Mouse (Mus musculus) liver, embryonic 11.5 days (tissue): ENCODE data around the gene Pde2a. TPM values are rescaled to one million over a fixed set of nuclear protein-coding genes. Genes with fewer than 3 reads are reported as not detected.

Experiments used
- ATAC-seq: fragments of 200-750 bp; cut with Nextera tagmentation; replicated peaks from 2 replicates; pipeline ENCODE4 v1.8.0; 2017; ENCODE audit warnings: moderate number of reproducible peaks, mild to moderate bottlenecking, moderate TSS enrichment, moderate library complexity; ENCODE audit not compliant: low FRiP score
- DNase-seq: peaks from one replicate; pipeline ENCODE4 v3.0.0-alpha.2; 2017; ENCODE audit warnings: low spot score
- H3K27ac ChIP-seq: fragments of 300-500 bp; sonication (generic); 2 replicates; pipeline ENCODE4 v1.5.1; 2014; ENCODE audit warnings: mild to moderate bottlenecking, low read depth, low read length, control low read depth
- H3K27me3 ChIP-seq: fragments of 300-500 bp; sonication (generic); replicated peaks from 2 replicates; pipeline ENCODE4 v1.6.1; 2014; ENCODE audit warnings: low read length, mixed read lengths; ENCODE audit not compliant: control insufficient read depth, insufficient read depth
- H3K36me3 ChIP-seq: fragments of 300-500 bp; sonication (generic); 2 replicates; pipeline ENCODE4 v1.6.1; 2014; ENCODE audit warnings: mild to moderate bottlenecking, low read length, moderate library complexity, mixed read lengths; ENCODE audit not compliant: control insufficient read depth, insufficient read depth
- H3K4me1 ChIP-seq: fragments of 300-500 bp; sonication (generic); replicated peaks from 2 replicates; pipeline ENCODE4 v1.6.1; 2014; ENCODE audit warnings: low read length, mixed read lengths; ENCODE audit not compliant: control insufficient read depth, insufficient read depth
- H3K4me2 ChIP-seq: fragments of 300-500 bp; sonication (generic); 2 replicates; pipeline ENCODE4 v1.6.1; 2014; ENCODE audit warnings: mild to moderate bottlenecking, control low read depth, moderate library complexity
- H3K4me3 ChIP-seq: fragments of 300-500 bp; sonication (generic); 2 replicates; pipeline ENCODE4 v1.5.1; 2014; ENCODE audit warnings: low read depth, low read length, control low read depth
- H3K9ac ChIP-seq: fragments of 300-500 bp; sonication (generic); 2 replicates; pipeline ENCODE4 v1.6.1; 2014; ENCODE audit warnings: low read depth, low read length, control low read depth
- H3K9me3 ChIP-seq: fragments of 300-500 bp; sonication (generic); 2 replicates; pipeline ENCODE4 v1.6.1; 2016; ENCODE audit warnings: low read length, inconsistent platforms, mixed read lengths; ENCODE audit not compliant: control insufficient read depth
- WGBS: fragments of 180-500 bp; shearing (Covaris S2); extraction: QIAGEN DNeasy Blood & Tissue Kit; methylation state at CpG from one replicate; pipeline ENCODE4 v1.1.7; 2014; 5-methylcytosine and 5-hydroxymethylcytosine counted together
- polyA plus RNA-seq: library from polyadenylated mRNA; unstranded; fragments of >200 nt; fragmentation: Nextera tagmentation; extraction: Ambion mirVana; gene quantifications from 2 replicates; pipeline ENCODE4 v1.2.1, GENCODE M21; 2014

Pde2a gene
- polyA plus RNA-seq, 1 experiment from 2014 or later, result 14.4 TPM

DNA sequence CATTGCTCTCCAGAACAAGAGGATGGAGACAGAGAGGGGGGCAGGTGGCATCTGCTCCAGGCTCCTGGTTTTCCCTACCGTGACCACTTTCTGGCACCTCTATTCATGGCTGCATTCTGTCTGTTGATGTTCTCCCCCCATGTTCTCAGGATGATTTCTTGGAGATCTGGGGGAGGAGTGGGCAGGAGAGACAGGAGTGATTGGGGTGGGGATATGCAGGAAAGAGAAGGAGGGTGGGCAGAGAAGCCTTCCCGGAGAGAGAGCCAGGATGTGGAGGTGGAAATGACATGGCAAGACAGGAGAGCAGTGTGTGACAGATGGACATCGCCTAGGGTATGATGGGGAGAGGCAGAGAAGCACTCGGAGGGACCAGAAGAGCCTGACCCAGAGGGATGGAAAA lies 55.0 kb downstream of the Pde2a start:
- Histone ChIP-seq H3K27me3 (no peaks in the 10 kb centered on the region), H3K9ac (no peak overlapping the region), H3K36me3 (no peaks in the 10 kb centered on the region), H3K4me3 (no peak overlapping the region), H3K27ac (no peak overlapping the region), H3K4me2 (no peak overlapping the region), H3K4me1 (no peaks in the 10 kb centered on the region), H3K9me3 (no peaks in the 10 kb centered on the region)
- DNase-seq (no peak), ATAC-seq (no peak)
- WGBS, result 68% methylated on average over 4 of the region's 4 CpGs

DNA sequence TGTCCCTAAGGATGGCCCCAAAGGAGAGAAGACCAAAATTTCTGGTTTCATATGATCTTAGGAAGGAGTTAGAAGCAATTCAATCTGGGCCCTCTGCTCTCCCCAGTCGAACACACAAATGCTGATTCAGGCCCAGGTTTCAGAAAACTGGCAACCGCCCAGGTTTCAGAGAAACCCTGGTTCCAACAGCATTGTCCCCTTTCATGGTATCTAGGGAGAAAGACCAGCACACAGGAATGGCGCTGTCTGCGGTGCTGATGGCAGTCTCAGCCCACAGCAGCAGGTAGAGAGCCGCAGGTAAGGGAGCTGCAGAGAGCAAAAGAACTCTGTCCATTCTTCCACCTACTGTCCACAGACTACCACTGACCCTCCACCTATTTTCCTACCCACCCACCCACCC lies 55.7 kb downstream of the Pde2a start:
- Histone ChIP-seq H3K9me3 (no peaks in the 10 kb centered on the region), H3K9ac (no peak overlapping the region), H3K4me1 (no peaks in the 10 kb centered on the region), H3K27me3 (no peaks in the 10 kb centered on the region), H3K4me2 (no peak overlapping the region), H3K27ac (no peak overlapping the region), H3K4me3 (no peak overlapping the region), H3K36me3 (no peaks in the 10 kb centered on the region)
- 41% methylated on average over 5 of the region's 5 CpGs for WGBS
- no peak for ATAC-seq
- DNase-seq, result no peak

DNA sequence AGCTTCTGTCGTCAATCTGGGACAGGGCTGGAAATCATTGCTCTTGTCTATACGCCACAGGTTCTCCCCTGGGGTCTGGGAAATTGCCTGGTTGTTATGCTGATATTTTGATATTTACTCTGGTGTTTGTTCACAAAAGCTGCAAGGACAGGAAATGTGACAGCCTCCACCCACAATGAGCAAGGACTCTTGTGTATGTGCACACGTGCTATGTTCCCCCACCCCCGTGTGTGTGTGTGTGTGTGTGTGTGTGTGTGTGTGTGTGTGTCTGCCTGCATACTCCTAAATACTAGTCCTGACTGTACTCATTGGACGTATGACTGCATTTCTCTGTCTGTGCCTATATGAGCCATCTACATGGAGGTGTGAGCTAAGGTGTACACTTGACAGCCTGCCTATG lies 56.6 kb downstream of the Pde2a start:
- no peak for DNase-seq
- no peaks in the 10 kb centered on the region for H3K4me1 ChIP-seq

DNA sequence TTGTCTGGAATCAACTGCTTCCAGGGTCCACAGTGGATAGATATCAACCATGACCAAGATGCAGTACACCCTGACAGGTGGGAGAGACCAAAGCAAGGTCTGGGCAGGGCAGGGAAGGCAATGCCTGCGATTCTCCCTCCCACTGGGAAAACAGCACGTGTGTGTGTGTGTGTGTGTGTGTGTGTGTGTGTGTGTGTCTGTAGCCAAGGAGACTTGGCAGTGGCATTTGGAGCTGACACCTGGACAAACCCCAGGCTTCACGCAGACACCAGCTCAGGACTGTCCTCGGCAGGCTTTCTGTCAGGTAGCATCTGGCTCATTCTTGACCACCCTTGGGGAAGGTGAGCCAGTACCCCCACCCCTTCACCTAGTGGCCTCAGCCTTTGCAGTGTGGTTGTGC lies 58.4 kb downstream of the Pde2a start:
- Histone ChIP-seq H3K27ac (no peak overlapping the region), H3K4me2 (no peak overlapping the region), H3K9me3 (no peaks in the 10 kb centered on the region), H3K4me1 (no peaks in the 10 kb centered on the region), H3K27me3 (no peaks in the 10 kb centered on the region), H3K9ac (no peak overlapping the region), H3K36me3 (no peaks in the 10 kb centered on the region), H3K4me3 (no peak overlapping the region)
- DNase-seq (no peak), ATAC-seq (no peak)
- 73% methylated on average over 3 of the region's 4 CpGs for WGBS

More for the DNA sequence above, 56.6 kb downstream of the Pde2a start:
- no peak for ATAC-seq
- Histone ChIP-seq H3K27me3 (no peaks in the 10 kb centered on the region), H3K9ac (no peak overlapping the region), H3K9me3 (no peaks in the 10 kb centered on the region), H3K4me3 (no peak overlapping the region), H3K27ac (no peak overlapping the region), H3K4me2 (no peak overlapping the region), H3K36me3 (no peaks in the 10 kb centered on the region)
- 64% methylated on average over 5 of the region's 5 CpGs for WGBS

DNA sequence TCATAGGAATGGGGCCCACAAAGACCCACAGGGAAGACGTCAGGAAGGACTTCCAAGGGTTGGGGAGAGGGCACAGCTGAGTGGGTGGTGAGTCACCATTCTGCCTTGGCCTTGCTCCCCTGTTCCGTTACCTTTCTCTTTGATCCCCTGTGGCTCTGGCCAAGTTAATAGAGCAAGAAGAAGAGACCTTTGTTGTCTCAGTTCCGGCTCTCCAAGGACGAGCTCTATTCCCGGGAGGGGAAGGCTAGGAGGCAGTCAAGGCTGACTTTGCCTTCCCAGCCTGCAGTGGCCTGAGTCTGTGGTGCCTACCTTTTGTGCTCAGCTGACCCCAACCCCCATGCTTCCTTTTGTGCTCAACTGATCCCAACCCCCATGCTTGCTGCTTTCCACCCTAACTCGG lies 59.2 kb downstream of the Pde2a start:
- WGBS, result 76% methylated on average over 6 of the region's 6 CpGs
- Histone ChIP-seq H3K9me3 (no peaks in the 10 kb centered on the region), H3K27me3 (no peaks in the 10 kb centered on the region), H3K4me3 (no peak overlapping the region), H3K27ac (no peak overlapping the region), H3K4me1 (no peaks in the 10 kb centered on the region), H3K9ac (no peak overlapping the region), H3K4me2 (no peak overlapping the region), H3K36me3 (no peaks in the 10 kb centered on the region)
- DNase-seq, result no peak
- no peak for ATAC-seq

DNA sequence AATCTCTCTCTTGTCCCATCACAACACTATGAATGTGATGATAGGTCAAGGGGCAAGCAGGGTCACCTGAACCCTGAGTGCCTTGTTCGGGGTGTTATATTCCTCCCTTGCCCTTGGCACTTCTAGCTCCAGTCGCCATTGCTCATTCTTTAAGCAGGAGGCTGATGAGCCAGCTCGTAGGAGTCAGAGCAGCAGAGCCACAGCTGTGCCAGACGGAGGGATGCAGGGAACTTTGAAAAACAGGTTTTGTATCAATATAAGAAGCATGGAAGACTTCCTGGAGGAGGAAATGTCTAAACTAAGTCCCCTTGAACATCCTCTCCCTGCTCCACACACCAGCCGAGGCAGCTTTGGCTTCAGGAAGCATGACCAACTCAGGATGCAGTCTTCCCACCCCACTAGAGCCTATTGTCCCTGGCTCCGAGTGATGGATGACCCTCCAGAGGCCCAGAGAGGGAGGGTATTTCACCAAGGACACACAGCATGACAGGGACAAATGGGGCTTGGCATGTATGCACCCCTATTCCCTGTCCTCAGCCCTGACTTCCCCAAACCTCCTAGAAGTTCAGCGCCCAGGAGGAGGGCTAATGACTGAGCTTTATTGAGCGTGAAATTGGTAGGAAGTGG lies 60.5 kb downstream of the Pde2a start:
- ATAC-seq, result no peak

DNA sequence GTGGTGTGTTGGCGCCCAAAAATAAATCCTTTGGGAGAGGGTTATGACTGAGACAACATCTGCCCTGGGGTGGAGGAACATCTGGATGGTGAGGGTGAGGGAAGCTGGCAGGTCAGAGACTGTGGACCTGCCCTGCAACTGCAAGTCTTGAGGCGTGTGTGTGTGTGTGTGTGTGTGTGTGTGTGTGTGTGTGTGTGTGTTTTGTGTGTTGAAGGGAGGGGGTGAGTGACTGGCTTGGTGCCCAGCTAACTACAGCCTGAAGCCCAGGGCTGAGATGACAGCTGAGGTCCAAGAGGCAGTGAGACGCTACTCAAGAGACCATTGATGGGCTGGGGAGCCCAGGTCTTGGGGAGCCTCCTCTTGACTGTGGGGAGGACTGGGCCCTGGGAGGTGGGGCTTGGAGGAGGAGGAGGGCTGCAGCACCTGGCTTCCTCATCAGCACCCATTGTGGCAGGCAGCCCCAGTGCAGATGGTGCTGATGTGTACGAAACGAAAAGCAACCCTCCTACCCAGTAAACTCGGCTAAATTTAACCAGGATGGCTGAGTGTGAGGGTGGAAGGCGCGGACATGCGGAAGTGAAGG lies 61.1 kb downstream of the Pde2a start:
- no peaks in the 10 kb centered on the region for H3K9me3 ChIP-seq
- 77% methylated on average over 9 of the region's 9 CpGs for WGBS
- no peaks in the 10 kb centered on the region for H3K36me3 ChIP-seq
- no peak overlapping the region for H3K27ac ChIP-seq
- DNase-seq, result no peak
- no peak for ATAC-seq
- H3K4me3 ChIP-seq, result no peak overlapping the region
- H3K4me1 ChIP-seq, result no peaks in the 10 kb centered on the region
- no peaks in the 10 kb centered on the region for H3K27me3 ChIP-seq
- no peak overlapping the region for H3K9ac ChIP-seq
- no peak overlapping the region for H3K4me2 ChIP-seq

More for the DNA sequence above, 60.5 kb downstream of the Pde2a start:
- Histone ChIP-seq H3K4me1 (no peaks in the 10 kb centered on the region), H3K27ac (no peak overlapping the region), H3K4me3 (no peak overlapping the region), H3K4me2 (no peak overlapping the region), H3K9ac (no peak overlapping the region), H3K9me3 (no peaks in the 10 kb centered on the region), H3K27me3 (no peaks in the 10 kb centered on the region), H3K36me3 (no peaks in the 10 kb centered on the region)
- 66% methylated on average over 8 of the region's 8 CpGs for WGBS
- no peak for DNase-seq

DNA sequence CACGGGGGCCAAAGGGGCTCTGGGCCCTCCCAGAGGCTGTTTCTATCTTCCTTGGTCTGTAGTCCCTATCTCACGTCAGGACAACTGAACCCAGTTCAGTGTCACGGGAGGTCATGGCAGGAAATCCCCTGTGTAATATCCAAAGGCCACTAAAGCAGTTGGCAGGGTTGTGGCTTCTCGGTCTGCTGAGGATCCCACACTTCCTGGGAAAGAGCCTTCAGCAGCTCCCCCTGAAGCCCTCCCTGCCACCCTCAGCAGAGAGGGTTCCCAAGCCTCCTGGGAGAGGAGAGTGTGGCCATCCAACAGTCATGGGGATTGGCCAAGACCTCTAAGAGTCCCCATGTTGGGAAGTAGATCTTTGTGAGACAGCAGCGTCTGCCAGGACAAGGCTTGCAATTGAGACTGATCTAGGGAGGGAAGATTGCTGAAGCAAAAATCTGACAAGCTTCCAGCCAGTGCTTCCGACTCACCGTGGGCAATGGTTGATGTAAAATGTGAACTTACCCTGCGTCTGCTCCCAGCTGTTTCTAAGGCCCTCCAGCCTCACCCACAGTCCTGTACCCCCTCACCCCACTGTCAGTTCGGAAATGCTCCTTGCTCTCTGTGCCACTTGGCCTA lies 62.1 kb downstream of the Pde2a start:
- H3K27ac ChIP-seq, result no peak overlapping the region
- H3K27me3 ChIP-seq, result no peaks in the 10 kb centered on the region
- H3K4me1 ChIP-seq, result no peaks in the 10 kb centered on the region
- no peaks in the 10 kb centered on the region for H3K9me3 ChIP-seq
- no peaks in the 10 kb centered on the region for H3K36me3 ChIP-seq
- no peak overlapping the region for H3K4me3 ChIP-seq
- DNase-seq (no peak), ATAC-seq (no peak)
- WGBS, result 67% methylated on average over 9 of the region's 9 CpGs
- no peak overlapping the region for H3K9ac ChIP-seq
- no peak overlapping the region for H3K4me2 ChIP-seq

DNA sequence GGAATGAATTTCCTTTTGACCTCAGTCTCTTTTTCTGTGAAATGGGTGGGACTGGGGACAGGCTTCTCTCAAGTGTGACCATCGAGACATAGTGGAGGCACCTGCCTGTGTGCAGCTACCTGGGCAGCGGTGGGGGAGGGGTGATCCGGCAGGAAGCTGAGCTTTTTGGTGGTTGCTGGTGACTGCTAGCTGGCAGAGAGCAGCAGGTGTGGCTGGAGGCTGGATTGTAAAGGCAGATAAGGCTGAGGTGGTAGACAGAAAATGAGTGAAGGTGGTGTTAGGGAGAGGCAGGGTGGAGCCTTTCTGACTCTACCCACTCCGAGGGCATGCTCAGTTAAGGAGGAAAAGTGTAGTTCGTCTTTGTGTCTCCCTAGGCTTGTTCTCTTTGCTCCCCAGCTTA lies 65.6 kb downstream of the Pde2a start:
- H3K27ac ChIP-seq, result no peak overlapping the region
- H3K36me3 ChIP-seq, result no peaks in the 10 kb centered on the region
- H3K4me2 ChIP-seq, result no peak overlapping the region
- 77% methylated on average over 5 of the region's 5 CpGs for WGBS
- H3K9ac ChIP-seq, result no peak overlapping the region
- ATAC-seq, result no peak
- H3K4me3 ChIP-seq, result no peak overlapping the region
- no peaks in the 10 kb centered on the region for H3K27me3 ChIP-seq
- no peaks in the 10 kb centered on the region for H3K9me3 ChIP-seq
- no peaks in the 10 kb centered on the region for H3K4me1 ChIP-seq
- DNase-seq, result no peak
